Mouse (Mus musculus) thymus, postnatal 10 days (tissue): Measurements from ENCODE around the gene Selenok.

Source experiments
- DNase-seq, 2 experiments: peaks; one replicate each; pipeline ENCODE4 v3.0.0; 2021; ENCODE audit warnings: low spot score in 2 of 2

The Selenok gene

GRCm38 (mm10) chr14:29996000-29996751 lies 28.1 kb downstream of the Selenok start:
- DNase-seq: no peak

DNA sequence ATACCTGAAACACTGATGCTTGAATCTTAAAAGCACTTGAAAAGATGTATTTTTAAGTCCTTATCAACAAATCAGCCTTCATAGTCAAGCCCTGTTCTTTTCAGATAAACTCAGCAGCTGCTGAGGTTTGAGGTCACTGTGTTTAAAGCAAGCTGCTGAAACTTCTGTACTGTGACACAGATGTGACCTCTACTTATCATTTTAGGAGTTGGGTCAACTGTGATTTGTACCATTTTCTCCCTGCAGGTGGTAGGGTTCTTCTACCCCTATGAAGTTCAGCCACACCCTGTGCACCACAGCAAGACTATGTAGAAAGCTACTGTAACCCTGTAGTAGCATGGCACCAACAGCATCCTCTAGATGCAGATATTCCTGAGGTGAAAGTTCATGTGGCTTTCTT lies 29.2 kb downstream of the Selenok start:
- no peak for DNase-seq

- DNase-seq: no peak
These were observed 30.8 kb downstream of the Selenok start for GRCm38 (mm10) chr14:29998747-29999474.

DNA sequence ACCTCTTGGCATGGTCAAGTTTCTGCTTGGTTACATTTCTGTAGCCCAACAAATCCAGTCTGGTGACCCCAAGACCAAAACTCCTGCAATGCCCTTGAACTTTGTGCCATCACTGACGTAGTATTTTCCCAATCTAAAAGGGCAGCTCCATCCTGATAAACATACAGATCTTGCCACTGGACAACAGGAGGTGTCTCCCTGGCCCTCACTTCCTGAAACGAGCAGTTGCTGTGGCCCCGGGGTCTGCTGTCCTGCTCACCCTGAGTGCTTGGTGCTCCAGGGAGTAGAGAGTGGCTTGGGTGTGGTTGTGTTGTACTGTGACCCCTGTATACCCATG lies 31.3 kb downstream of the Selenok start:
- DNase-seq: no peak

DNA sequence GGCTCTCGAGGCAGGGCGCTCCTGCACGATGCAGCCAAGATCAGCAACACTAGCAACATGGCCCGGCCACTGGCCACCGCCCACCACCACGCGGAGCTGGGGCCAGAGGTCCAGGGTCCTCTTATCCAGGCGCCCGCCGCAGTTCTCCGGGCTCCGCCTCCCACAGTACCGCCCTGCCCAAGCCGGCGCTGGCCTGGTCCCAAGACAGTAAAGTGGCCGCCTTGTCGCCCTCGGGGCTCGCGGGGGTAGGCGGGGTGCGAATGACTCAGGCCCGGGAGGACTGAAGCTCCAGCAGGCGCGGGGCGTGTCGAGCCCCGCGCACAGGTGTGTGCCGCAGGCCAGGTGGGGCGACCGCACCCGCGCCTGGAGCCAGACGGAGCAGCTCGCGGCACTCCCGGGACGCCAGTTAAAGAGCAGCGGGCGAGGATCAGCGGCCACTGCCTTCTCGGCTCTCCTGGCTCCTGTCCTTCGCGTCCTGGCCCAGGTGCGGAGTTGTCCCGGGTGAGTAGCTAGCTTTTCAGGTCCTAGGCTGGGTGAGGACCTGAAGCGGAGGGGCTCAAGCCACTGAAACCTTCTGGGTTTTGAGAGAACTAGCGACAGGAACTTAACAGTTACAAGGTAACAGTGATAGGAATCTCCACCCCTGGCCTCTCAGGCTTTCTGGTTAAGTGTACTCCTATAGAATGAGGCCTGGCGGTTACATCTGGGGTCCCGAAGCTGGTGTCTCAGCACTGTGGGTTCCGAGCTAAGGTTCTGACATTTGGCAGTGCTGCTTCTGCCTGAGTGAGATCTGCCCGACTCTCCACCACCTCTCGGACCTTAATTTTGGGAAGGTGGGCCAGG lies 40.8 kb downstream of the Selenok start, which contains the start of the genes Il17rb and Chdh:
TSS of gene Il17rb (minus strand) at position 164 of the 843 bp plus-strand sequence.
TSS of gene Chdh (plus strand) at position 291 of the 843 bp plus-strand sequence.
- peak; percentile 39 to 44 for DNase-seq

GRCm38 (mm10) chr14:30009864-30010560 lies 41.9 kb downstream of the Selenok start:
- peak; percentile 51 to 54 for DNase-seq

DNA sequence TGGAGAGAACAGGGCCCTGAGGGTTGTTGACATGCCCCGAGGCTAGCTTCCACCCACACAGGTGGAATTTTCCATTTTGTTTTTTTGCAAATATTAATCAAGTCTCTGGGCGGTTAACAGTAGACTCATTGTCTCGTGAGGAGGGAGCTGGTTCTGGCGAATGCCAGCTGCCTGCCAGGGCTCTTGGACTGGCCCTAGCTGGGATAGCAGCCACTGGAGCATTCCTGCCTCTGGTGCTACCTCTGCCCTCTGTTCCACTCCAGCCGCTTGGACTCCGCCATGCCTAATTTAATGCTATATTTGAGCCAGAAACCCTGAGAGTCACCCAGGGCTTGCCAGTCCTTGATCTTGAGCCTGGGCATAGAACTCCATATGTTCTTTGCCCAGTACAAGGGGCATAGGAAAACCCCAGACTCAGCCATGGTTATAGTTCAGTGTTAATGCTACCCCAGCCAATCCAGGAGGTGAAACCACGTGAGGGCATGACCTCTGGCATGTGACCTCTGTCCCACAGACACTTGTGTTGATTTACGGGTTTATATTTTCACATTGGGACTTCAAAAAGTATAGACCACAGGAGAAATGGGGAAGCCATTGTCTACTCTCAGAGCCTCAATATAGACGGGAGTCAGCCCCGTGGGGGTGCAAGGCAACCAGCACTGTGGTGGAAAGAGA lies 43.9 kb downstream of the Selenok start:
- no peak for DNase-seq

DNA sequence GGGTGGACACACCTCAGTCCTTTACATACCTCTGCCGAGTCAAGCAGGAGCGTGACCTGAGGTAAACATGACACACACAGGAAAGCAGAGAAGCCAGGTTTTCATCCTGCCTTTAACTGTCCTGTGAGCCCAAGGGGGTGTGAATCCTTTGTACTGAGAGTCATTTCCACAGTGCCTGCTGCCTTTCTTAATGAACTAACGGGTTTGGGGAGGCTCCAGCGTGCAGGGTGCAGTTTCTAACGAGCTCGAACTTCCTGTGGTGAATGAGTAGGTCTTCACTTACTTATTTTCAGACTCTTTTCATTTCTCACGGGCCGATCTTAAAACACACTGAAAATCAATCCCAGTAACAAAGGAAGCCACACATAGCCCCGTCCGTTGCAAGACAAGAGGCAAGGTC lies 46.4 kb downstream of the Selenok start:
- DNase-seq: peak in 1 of 2 experiments; percentile 41

GRCm38 (mm10) chr14:30015008-30015407 lies 46.9 kb downstream of the Selenok start:
- DNase-seq: no peak

GRCm38 (mm10) chr14:30016666-30017065 lies 48.6 kb downstream of the Selenok start:
- no peak for DNase-seq

- no peak for DNase-seq
These were observed 49.8 kb downstream of the Selenok start for GRCm38 (mm10) chr14:30017794-30018462.

GRCm38 (mm10) chr14:30018463-30018801 lies 50.3 kb downstream of the Selenok start:
- no peak for DNase-seq

GRCm38 (mm10) chr14:30018846-30019245 lies 50.7 kb downstream of the Selenok start:
- DNase-seq: no peak

GRCm38 (mm10) chr14:30019375-30019774 lies 51.3 kb downstream of the Selenok start:
- DNase-seq: no peak

DNA sequence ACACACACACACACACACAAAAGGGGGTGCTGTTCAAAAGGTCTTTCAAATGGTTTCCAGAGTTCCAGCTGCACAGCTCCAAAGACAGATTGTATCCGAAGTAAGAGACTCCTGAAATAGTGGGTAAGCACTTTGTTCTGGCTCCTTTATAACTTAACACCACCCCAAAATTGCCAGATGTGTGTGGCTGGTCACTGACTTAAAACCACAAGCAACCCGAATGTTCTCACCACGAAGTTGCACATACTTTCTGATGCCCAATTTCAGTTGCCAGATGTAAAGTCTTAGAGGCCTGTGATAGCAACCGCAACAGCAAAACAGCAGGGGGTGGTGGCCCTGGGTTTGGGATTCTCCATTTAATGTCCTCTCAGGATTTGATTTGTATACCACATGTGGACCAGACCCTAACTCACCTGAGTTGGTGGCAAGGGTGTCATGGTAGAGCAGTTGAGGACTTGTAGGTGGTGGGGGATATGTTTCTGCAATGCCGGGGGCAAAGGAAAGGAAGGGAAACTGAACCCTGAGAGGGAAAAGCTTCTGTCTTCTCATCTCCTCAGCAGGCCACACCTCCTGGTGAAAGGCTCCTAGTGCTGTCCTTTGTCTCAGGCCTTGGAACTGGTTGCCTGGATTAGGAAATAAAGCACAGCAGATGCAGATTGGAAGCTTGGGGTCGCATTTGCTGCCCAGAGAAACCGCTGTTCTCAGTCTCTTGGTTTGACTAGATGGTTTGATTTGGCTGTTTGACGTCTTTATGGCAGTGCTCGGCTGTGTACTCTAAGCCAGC lies 51.9 kb downstream of the Selenok start:
- DNase-seq: no peak

- peak; percentile 35 for DNase-seq
These were observed 54.4 kb downstream of the Selenok start for GRCm38 (mm10) chr14:30022471-30022870.

DNA sequence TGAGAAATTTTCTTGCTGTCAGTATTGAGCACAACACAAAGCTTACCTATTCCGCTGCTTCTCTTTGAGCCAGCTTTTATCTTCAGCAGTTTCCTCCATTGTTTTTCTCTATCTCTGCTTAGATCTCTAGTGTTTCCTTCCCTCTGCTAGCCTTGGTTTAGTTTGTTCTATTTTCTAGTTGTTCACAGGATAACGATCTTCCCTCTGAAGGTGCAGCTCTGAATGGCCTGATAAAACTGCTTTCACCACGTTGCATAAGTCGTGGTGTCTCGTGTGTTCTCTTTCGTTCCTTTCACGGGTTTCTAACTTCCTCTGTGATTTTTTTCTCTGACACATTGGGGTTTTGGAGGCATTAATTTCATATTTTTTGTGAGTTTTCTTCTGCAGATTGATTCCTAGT lies 56.3 kb downstream of the Selenok start:
- peak in 1 of 2 experiments; percentile 29 for DNase-seq
